Mouse (Mus musculus) neutrophil, adult 5-6 weeks (primary cell): Measurements from ENCODE around the gene Prkag1. TPM values are rescaled to one million over a fixed set of nuclear protein-coding genes. Genes with fewer than 3 reads are reported as not detected.
"Not testable (repeated sequence)": the region's sequence is repeated elsewhere in the genome, so short reads cannot be mapped to it uniquely, and the experiment has no call there.

Source experiments
- ATAC-seq: fragments of 151-379, 151-347 bp; 2 replicates; pipeline ENCODE4 v1.8.0; 2017; ENCODE audit warnings: mild to moderate bottlenecking, moderate TSS enrichment; ENCODE audit not compliant: insufficient number of reproducible peaks, poor library complexity, low FRiP score, severe bottlenecking; ENCODE audit errors: extremely low read depth
- total RNA-seq: library from RNA; stranded (forward); fragments of 200-1000 nt; gene quantifications from 2 replicates; pipeline ENCODE4 v1.2.3, GENCODE M21; 2017

The Prkag1 gene
- total RNA-seq, 1 experiment from 2014 or later, result 111 TPM

DNA sequence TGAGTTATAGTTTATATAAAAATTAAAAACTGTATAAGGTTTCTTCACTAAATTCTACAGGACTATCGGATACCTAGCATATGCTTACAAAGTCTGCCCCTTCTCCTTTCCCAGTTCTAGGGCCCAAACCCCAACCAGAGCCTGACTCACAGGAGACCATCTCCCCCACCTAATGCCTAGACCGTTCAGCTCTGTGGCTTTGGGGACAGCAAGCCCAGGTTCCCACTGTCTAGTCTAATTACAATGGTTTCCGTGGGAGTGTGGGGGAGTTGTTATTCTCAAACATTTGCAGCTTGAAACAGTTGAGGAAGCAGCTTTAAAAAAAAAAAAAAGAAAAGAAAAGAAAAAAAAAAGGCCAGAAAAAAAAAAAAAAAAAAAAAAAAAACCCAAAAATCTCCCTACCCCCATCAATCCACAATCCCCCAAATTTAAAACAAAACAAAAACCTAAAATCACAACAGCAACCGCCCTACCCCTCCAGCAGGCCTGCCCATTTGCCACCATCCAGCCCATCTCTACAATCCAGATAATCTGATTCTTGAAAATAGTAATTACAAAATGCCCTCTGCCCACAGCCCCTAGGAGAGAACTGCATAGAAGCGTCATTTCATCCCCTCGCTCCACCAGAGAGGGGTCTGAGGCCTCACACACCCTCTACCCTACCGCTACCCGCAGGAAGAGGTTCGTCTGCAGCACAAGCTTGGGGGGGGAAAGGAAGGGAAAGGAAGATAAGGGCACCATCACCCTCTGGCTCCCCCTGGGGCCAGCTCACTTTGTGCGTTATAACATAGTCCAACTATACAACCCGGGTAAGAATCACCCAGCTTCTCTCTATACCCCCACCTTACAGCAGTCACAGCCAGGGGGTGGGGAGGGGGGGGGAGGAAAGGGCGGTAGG is 1.1 kb upstream of the Prkag1 start:
- peak; percentile 11; the same call in 1 of the 2 replicates for ATAC-seq

- ATAC-seq, result peak; percentile 51
Observed at GRCm38 (mm10) chr15:98831684-98832035, 339 bp upstream of the Prkag1 start.

GRCm38 (mm10) chr15:98827611-98828011 is 3.7 kb downstream of the Prkag1 start:
- no peak for ATAC-seq

DNA sequence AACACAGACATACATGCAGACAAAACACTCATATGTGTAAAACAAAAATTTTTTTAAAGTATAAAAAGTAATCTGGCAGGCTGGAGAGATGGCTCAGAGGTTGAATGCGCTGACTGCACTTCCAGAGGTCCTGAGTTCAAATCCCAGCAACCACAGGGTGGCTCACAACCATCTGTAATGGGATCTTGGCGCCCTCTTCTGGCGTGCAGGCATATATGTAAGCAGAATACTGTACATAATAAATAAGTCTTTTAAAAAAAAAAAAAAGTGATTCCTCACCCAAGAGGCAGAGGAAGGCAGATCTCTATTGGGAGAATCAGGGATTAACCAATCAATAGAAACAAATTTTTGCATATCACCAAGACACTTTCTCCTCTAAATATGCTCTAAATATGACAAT is 7.9 kb downstream of the Prkag1 start:
- no peak for ATAC-seq

- no peak for ATAC-seq
Observed at GRCm38 (mm10) chr15:98822147-98822546, 9.2 kb downstream of the Prkag1 start.

DNA sequence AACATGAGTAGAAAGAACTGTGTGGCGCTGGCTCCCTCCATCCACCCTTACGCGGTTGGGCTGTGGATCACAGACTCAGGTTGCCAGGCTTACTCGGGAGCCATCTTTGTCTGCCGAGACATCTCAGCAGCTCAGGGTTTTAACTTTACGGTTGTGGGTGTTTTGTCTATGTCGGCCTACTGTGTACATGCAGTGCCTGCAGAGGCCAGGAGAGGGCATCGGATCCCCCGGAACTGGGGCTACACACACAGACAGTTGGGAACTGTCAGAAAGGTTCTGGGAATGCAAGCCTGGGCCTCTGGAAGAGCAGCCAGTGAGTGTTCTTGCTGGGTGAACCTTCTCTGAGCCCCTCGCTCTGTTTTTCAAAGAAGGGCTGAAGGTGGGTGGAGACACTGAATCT is 9.9 kb downstream of the Prkag1 start:
- peak; percentile 47; the same call in 1 of the 2 replicates for ATAC-seq

DNA sequence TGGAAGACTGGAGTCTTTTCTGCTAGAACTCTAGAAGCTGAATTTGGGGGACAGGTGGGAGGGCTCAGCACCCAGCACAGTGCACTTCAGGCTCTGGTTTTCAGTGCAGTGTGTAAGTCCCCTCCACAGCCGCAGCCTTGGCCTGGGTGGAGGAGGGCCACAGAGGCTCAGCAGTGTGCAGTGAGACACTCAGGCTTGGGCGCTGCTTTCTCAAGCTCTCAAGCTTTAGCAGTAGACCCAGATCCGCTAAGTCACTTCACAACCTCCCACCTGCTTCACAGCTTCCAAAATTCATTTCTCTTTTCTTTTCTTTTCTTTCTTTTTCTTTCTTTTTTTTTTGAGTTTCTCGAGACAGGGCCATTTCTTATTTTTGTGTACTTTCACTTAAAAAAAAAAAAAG is 10.4 kb downstream of the Prkag1 start:
- no peak for ATAC-seq

DNA sequence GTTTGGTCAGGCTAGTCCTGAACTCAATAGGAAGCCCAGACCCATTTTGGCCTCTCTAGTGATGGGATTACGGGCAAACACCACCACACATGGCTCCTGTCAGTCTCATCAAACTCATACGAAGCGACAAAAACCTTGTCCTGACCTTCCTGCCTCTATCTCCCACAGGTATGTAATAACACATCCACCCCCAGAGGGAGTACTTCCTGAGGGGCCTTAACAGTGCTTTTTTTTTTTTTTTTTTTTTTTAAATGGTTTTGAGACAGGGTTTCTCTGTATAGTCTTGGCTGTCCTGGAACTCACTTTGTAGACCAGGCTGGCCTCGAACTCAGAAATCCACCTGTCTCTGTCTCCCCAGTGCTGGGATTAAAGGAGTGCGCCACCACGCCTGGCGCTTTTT is 13.2 kb downstream of the Prkag1 start:
- ATAC-seq, result no peak

DNA sequence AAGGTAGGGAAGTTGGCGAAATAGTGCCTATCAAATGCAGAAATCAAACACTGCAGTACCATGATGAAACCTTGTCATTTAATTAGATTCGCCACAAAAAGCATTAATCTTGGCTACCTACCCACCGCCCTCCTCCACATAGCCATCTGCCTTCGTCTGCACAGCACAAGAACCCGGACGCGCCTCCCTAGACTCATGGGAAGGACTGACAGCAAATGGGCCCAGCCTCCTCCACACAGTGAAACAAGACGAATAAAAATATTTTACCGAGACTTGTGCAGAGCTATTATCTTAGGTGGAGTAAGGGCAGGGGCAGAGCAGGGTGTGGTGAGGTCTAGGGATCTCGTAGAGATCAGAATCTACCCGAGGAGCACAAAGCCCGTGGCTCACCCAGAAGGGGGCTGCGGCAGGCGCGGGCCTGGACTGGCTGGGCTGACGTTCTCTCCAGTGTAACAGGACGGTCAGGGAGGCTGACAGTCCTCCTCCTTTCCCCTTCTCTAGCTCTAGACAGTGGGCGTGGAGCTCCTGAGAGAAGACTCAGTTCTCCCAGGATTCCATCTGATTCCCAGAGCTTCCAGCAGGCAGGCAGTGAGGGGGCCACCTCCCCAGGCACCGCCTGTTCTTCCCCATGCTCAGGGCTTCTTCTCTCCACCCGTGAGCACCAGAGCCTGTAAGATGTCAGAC is 18.4 kb downstream of the Prkag1 start:
- no peak for ATAC-seq

DNA sequence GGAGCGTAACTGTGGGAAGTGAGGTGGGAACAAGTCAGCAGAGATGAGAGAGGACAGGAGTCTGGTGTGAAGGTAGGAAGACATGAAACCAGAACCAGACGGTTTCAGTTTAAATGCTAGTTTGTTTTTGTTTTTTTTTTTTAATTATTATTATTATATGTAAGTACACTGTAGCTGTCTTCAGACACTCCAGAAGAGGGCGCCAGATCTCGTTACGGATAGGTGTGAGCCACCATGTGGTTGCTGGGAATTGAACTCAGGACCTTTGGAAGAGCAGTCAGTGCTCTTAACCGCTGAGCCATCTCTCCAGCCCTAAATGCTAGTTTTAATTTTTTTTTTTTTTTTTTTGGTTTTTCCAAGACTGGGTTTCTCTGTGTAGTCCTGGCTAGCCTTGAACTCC is 21.1 kb downstream of the Prkag1 start:
- not testable (repeated sequence) for ATAC-seq

DNA sequence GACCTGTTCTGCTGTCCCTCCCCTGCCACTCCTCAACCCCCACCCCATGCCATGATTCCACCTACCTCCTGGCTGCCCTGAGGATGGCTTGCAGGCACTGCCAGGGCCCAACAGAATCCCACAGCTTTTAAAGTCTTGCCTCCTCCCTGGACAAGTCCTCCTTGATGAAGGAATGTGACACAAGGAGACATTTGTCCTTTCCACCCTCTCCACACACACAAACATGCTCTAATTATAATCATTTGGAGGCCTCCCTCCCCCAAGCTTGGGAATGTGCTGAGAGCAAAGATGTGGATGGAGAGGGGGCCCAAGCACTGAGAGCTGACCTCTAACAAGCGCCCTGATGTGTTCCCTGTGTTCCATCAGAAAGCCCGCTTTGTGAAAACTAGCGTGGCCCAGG is 21.9 kb downstream of the Prkag1 start, which contains the start of gene Ddn:
Ddn (minus strand) TSS at position 101 of the 400 bp plus-strand sequence.
- no peak for ATAC-seq

GRCm38 (mm10) chr15:98808651-98809134 is 22.6 kb downstream of the Prkag1 start:
- no peak for ATAC-seq

DNA sequence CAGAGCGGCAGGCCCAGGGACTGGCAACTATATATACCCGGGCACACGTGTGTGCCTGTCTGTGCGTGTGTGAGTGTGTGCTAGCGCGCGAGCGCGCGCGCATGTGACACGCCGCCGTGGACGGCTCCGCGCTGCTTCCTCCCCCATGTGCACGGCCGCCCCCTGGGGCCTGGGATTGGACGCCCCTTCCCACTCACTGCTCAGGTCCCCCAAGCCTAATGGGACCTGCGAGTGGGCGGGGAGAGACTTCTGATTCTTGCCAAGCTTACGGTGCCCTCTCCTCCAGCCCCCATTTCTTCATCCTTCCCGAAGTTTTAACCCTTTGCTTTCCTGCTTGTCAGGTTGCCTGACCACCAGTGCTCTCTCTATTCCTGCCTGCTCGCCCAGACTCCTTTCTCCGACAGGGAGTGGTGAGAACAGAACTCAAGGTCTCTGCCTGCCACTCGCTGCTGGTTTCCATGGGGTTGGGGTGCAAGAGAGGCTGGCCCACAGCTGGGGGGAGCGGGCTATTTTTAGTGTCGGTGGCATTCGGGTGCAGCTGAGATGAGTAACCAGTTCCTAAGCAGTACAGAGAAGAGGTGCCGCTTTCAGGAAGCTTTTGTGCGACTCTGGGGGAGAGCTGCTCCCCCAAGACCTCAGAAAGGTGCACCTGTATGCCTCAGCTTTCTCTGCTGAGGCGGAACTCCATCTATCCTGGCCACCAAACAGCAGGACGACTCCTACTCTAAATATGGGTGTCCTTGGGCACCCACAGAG is 23.2 kb downstream of the Prkag1 start:
- no peak for ATAC-seq

DNA sequence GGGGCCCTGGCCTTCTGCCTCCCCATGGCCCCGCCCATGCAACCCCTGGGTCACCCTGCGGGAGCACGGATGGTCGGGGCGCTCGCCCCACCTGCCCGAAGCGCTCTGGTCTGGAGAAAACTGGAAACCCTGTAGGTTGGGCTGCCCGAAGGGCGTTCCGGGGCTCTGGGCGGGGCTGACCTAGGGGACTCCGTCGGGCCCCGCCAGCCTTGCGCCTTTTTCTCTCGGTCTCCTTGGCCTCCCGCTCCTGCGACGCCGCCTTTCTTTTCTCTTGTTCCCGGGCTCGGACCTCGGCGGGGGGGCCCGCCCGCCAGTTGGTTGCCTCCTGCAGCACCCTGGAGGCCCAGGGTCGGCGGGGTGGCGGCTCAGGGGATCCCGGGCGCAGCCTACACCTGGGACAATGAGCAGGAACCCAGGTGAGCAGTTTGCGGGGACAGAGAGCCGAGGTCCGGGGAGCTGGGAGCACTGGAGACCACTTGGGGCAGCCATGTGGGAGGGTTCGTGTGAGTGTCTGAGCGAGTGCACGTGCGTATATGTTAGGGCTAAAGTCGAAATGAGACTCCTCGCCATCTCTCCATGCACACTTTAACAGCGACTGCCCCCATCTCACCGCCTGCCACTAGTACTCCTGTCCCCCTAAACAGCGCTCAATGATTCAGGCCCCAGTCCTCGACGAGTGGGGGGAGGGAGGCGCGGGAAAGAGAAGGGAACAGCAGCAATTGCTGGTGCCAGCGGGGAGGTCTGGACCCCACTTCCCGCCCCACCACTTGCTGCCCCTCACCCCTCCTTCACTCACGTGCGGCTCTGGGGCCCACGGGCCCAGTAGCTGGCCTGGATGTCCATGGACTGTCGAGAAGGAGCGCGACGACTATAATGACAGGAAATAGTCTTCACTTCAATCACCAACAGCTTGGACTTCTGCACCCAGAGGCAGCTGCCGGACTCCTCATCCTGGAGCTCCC is 24.2 kb downstream of the Prkag1 start:
- no peak for ATAC-seq

- no peak for ATAC-seq
Observed at GRCm38 (mm10) chr15:98806071-98806808, 25.1 kb downstream of the Prkag1 start.

DNA sequence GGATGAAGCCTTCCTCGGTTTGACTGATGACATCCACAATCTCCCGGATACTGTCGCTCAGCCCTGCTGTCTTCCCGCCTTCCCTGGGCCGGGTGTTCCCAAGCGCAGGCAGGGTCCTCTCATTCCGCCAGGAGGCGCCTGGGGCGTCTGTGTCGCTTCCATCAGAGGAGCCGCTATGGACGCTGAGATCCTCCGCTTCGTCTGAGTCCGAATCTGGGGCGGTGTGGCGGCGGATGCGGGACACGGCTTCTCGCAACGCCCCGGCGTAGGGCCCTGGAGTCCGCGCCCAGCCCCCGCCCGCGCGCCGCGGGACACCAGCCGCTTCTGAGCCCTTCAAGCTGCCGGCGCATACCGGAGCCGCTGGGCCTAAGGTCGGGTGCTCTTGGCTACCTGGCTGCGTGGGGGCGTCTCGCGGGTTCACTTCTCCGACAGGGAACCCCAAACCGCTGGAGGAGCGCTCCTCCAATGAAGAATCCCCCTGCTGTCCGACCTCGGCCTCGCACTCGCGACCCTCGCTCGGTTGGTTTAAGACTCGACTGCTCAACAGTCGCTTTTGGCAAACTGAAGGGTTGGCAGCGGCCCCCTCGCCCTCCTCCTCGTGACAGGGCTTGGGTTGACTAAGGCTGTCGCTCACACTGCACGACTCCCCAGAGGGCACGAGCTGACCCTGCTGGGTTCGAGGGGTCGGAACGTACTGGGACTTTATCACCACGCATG is 25.8 kb downstream of the Prkag1 start:
- ATAC-seq, result no peak

DNA sequence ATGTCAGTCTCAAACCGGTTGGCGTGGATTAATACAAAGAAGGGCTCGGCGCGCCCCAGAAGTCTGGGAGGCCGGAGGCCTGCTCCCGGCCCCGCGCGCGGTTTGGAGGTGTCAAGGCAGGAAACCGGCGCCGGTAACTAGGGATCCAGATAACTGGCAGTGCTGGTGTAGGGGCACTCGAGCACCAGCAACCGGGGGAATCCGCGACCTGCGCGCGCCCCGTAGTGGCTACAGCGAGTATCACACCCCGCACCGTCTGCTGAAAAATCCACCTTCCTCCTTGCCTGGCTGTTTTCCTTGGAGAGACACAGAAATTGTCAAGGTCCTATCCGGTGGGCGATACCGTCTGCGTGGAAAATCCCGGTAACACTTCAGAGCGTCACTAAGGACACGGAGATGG is 27.3 kb downstream of the Prkag1 start:
- peak; percentile 53 for ATAC-seq
